Mouse (Mus musculus): ENCODE data around the gene Rpl36a.

Gene Rpl36a

GRCm38 (mm10) chrX:134599922-134600565 is 14.6 kb downstream of the Rpl36a start:
- no peak for DNase-seq (ENCODE audit: low spot score in 2 of 2)

GRCm38 (mm10) chrX:134600659-134601379 is 15.4 kb downstream of the Rpl36a start, which contains the start of the genes Gla and Hnrnph2:
Gla (minus strand) TSS chrX:134601125.
Hnrnph2 (plus strand) TSS chrX:134601179.
- DNase-seq (ENCODE audit: low spot score in 2 of 2): peak; percentile 89 to 94

- DNase-seq (ENCODE audit: low spot score in 2 of 2): peak in 1 of 2 experiments; percentile 16
These were observed 16.1 kb downstream of the Rpl36a start for GRCm38 (mm10) chrX:134601380-134602120.

GRCm38 (mm10) chrX:134609472-134609871 is 24.0 kb downstream of the Rpl36a start:
- DNase-seq (ENCODE audit: low spot score in 2 of 2): no peak

GRCm38 (mm10) chrX:134610984-134611383 is 25.5 kb downstream of the Rpl36a start:
- DNase-seq (ENCODE audit: low spot score in 2 of 2): no peak

GRCm38 (mm10) chrX:134612285-134612959 is 27.0 kb downstream of the Rpl36a start:
- no peak for DNase-seq (ENCODE audit: low spot score in 2 of 2)

- DNase-seq (ENCODE audit: low spot score in 2 of 2): no peak
These were observed 28.9 kb downstream of the Rpl36a start for GRCm38 (mm10) chrX:134614306-134614705.

GRCm38 (mm10) chrX:134619695-134620094 is 34.2 kb downstream of the Rpl36a start:
- no peak for DNase-seq (ENCODE audit: low spot score in 2 of 2)

GRCm38 (mm10) chrX:134620254-134620865 is 34.9 kb downstream of the Rpl36a start:
- DNase-seq (ENCODE audit: low spot score in 2 of 2): no peak

- DNase-seq (ENCODE audit: low spot score in 2 of 2): no peak
These were observed 36.2 kb downstream of the Rpl36a start for GRCm38 (mm10) chrX:134621685-134622084.

- DNase-seq (ENCODE audit: low spot score in 2 of 2): no peak
These were observed 37.9 kb downstream of the Rpl36a start for GRCm38 (mm10) chrX:134623350-134623749.

- DNase-seq (ENCODE audit: low spot score in 2 of 2): no peak
These were observed 42.7 kb downstream of the Rpl36a start for GRCm38 (mm10) chrX:134628200-134628599.

GRCm38 (mm10) chrX:134632710-134633109 is 47.3 kb downstream of the Rpl36a start:
- no peak for DNase-seq (ENCODE audit: low spot score in 2 of 2)

- no peak for DNase-seq (ENCODE audit: low spot score in 2 of 2)
These were observed 49.7 kb downstream of the Rpl36a start for GRCm38 (mm10) chrX:134635111-134635510.

GRCm38 (mm10) chrX:134635860-134636259 is 50.4 kb downstream of the Rpl36a start:
- DNase-seq (ENCODE audit: low spot score in 2 of 2): no peak
